Mouse (Mus musculus) G1E (cell line): ENCODE measurements at regions not wholly inside any gene's neighbourhood (a gene's known extent, or its start where the extent isn't known, plus 50 kb on each side); places are given as distances from the start of the nearest gene placed in this dataset.

Experiments used
- CTCF ChIP-seq: IDR thresholded peaks from 2 replicates; pipeline ENCODE4 v1.5.1; 2012; ENCODE audit warnings: low read depth, low read length, inconsistent platforms, mixed read lengths
- GATA1 ChIP-seq: IDR thresholded peaks from 2 replicates; pipeline ENCODE4 v1.6.1; 2012; ENCODE audit warnings: borderline replicate concordance, low read length, inconsistent platforms, mixed read lengths
- GATA2 ChIP-seq: IDR thresholded peaks from 2 replicates; pipeline ENCODE4 v1.6.1; 2012; ENCODE audit warnings: low read depth, low read length, inconsistent platforms, borderline replicate concordance
- POLR2AphosphoS5 ChIP-seq: IDR thresholded peaks from 2 replicates; pipeline ENCODE4 v1.6.1; 2012; ENCODE audit warnings: low read depth, low read length, inconsistent platforms; ENCODE audit not compliant: insufficient replicate concordance
- TAL1 ChIP-seq: conservative IDR thresholded peaks from 2 replicates; pipeline ENCODE4 v1.6.1; 2012; ENCODE audit warnings: low read depth, low read length, inconsistent platforms, mixed read lengths

GRCm38 (mm10) chr1:190600425-190600824, 311.1 kb downstream of the Rps6kc1 start:
- TF ChIP-seq CTCF (no peak), TAL1 (no peak), GATA1 (no peak), POLR2AphosphoS5 (no peak), GATA2 (no peak)
